Mouse (Mus musculus) liver, adult 2 months (tissue): Measurements from ENCODE around the gene Polr2f.

Experiments
- CTCF ChIP-seq: fragments of 200-500 bp; IDR thresholded peaks from 2 replicates; pipeline ENCODE4 v1.5.1; 2011; ENCODE audit warnings: low read depth, low read length, control low read depth
- POLR2A ChIP-seq: fragments of 200-500 bp; IDR thresholded peaks from 2 replicates; pipeline ENCODE4 v1.6.1; 2011; ENCODE audit warnings: low read length, control low read depth; ENCODE audit not compliant: insufficient read depth; ENCODE audit errors: extremely low read depth

DNA sequence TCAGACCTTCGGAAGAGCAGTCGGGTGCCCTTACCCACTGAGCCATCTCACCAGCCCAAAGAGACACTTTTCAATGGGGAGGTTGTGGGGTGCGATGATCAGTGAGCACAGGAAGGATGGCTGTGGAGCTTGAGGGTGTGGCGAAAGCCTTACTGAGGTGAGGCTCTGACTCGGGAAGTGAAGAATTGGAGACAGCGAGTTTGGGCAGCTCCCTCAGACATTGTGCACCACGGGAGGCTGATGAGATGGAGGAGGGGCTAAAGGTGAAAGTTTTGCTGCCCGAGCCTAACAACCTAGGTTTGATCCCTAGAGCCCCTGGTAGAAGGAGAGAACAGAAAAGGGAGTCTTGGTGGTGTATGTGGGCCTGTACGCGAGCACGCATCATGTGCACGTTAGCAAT is 2.5 kb downstream of the Polr2f start:
- TF ChIP-seq CTCF (no peak), POLR2A (no peak)
